Mouse (Mus musculus) liver, embryonic 12.5 days (tissue): ENCODE data around the gene Slc24a3. TPM values are rescaled to one million over a fixed set of nuclear protein-coding genes. Genes with fewer than 3 reads are reported as not detected.

ENCODE experiments used
- ATAC-seq: fragments of 200-750 bp; cut with Nextera tagmentation; 2 replicates; pipeline ENCODE4 v1.8.0; 2017; ENCODE audit warnings: moderate number of reproducible peaks, mild to moderate bottlenecking, moderate library complexity
- H3K27ac ChIP-seq: fragments of 300-500 bp; sonication (generic); 2 replicates; pipeline ENCODE4 v1.5.1; 2016; ENCODE audit warnings: mild to moderate bottlenecking
- H3K27me3 ChIP-seq: fragments of 300-500 bp; sonication (generic); replicated peaks from 2 replicates; pipeline ENCODE4 v1.6.1; 2016; ENCODE audit warnings: mild to moderate bottlenecking, moderate library complexity
- H3K36me3 ChIP-seq: fragments of 300-500 bp; sonication (generic); 2 replicates; pipeline ENCODE4 v1.6.1; 2016; ENCODE audit warnings: mild to moderate bottlenecking, moderate library complexity
- H3K4me1 ChIP-seq: fragments of 300-500 bp; sonication (generic); 2 replicates; pipeline ENCODE4 v1.6.1; 2016
- H3K4me2 ChIP-seq: fragments of 300-500 bp; sonication (generic); 2 replicates; pipeline ENCODE4 v1.6.1; 2016; ENCODE audit warnings: mild to moderate bottlenecking, moderate library complexity
- H3K4me3 ChIP-seq: fragments of 300-500 bp; sonication (generic); 2 replicates; pipeline ENCODE4 v1.5.1; 2016; ENCODE audit warnings: mild to moderate bottlenecking, moderate library complexity
- H3K9ac ChIP-seq: fragments of 300-500 bp; sonication (generic); 2 replicates; pipeline ENCODE4 v1.6.1; 2016; ENCODE audit warnings: mild to moderate bottlenecking, moderate library complexity
- H3K9me3 ChIP-seq: fragments of 300-500 bp; sonication (generic); replicated peaks from 2 replicates; pipeline ENCODE4 v1.6.1; 2016; ENCODE audit warnings: mild to moderate bottlenecking, moderate library complexity
- WGBS: fragments of 180-500 bp; shearing (Covaris S2); methylation state at CpG from one replicate; pipeline ENCODE4 v1.1.7; 2016; ENCODE audit not compliant: insufficient replicate concordance; 5-methylcytosine and 5-hydroxymethylcytosine counted together
- polyA plus RNA-seq: library from polyadenylated mRNA; unstranded; fragments of >200 nt; fragmentation: Nextera tagmentation; extraction: Ambion mirVana; gene quantifications from 2 replicates; pipeline ENCODE4 v1.2.1, GENCODE M21; 2016

The Slc24a3 gene
- polyA plus RNA-seq, 1 experiment from 2014 or later = 1.6 TPM

GRCm38 (mm10) chr2:145382908-145383770 lies 215.6 kb downstream of the Slc24a3 start:
- Histone ChIP-seq H3K27me3 (no peaks in the 10 kb centered on the region), H3K9ac (no peak overlapping the region), H3K4me1 (peaks cover 16% of the 10 kb centered on the region), H3K4me3 (no peak overlapping the region), H3K36me3 (no peaks in the 10 kb centered on the region), H3K4me2 (no peak overlapping the region), H3K27ac (no peak overlapping the region), H3K9me3 (no peaks in the 10 kb centered on the region)
- ATAC-seq = no peak
- WGBS = 78% methylated on average over 13 of the region's 13 CpGs

- Histone ChIP-seq H3K36me3 (no peaks in the 10 kb centered on the region), H3K27ac (no peak overlapping the region), H3K4me3 (no peak overlapping the region), H3K9me3 (no peaks in the 10 kb centered on the region), H3K4me2 (no peak overlapping the region), H3K9ac (no peak overlapping the region), H3K4me1 (peaks cover 16% of the 10 kb centered on the region), H3K27me3 (no peaks in the 10 kb centered on the region)
- 68% methylated on average over 2 of the region's 2 CpGs for WGBS
- ATAC-seq = no peak
Observed at GRCm38 (mm10) chr2:145384221-145384620, 216.7 kb downstream of the Slc24a3 start.

GRCm38 (mm10) chr2:145385220-145385619 lies 217.7 kb downstream of the Slc24a3 start:
- no peak overlapping the region for H3K9ac ChIP-seq
- H3K36me3 ChIP-seq = no peaks in the 10 kb centered on the region
- no peak overlapping the region for H3K4me2 ChIP-seq
- H3K4me1 ChIP-seq = peaks cover 16% of the 10 kb centered on the region
- no peak for ATAC-seq
- H3K27ac ChIP-seq = no peak overlapping the region
- 56% methylated on average over 3 of the region's 3 CpGs for WGBS
- H3K4me3 ChIP-seq = no peak overlapping the region
- H3K9me3 ChIP-seq = no peaks in the 10 kb centered on the region
- H3K27me3 ChIP-seq = no peaks in the 10 kb centered on the region

GRCm38 (mm10) chr2:145385773-145386172 lies 218.2 kb downstream of the Slc24a3 start:
- Histone ChIP-seq H3K4me2 (no peak overlapping the region), H3K9me3 (no peaks in the 10 kb centered on the region), H3K4me1 (peaks cover 15% of the 10 kb centered on the region), H3K4me3 (no peak overlapping the region), H3K27ac (no peak overlapping the region), H3K36me3 (no peaks in the 10 kb centered on the region), H3K9ac (no peak overlapping the region), H3K27me3 (no peaks in the 10 kb centered on the region)
- WGBS = 26% methylated on average over 1 of the region's 1 CpGs
- ATAC-seq = peak; percentile 67

- Histone ChIP-seq H3K4me1 (no peaks in the 10 kb centered on the region), H3K36me3 (no peaks in the 10 kb centered on the region), H3K27me3 (no peaks in the 10 kb centered on the region), H3K4me2 (no peak overlapping the region), H3K4me3 (no peak overlapping the region), H3K9ac (no peak overlapping the region), H3K27ac (no peak overlapping the region), H3K9me3 (no peaks in the 10 kb centered on the region)
- WGBS = 61% methylated on average over 3 of the region's 3 CpGs
- ATAC-seq = no peak
Observed at GRCm38 (mm10) chr2:145395804-145396203, 228.2 kb downstream of the Slc24a3 start.

- no peak overlapping the region for H3K27ac ChIP-seq
- H3K9ac ChIP-seq = no peak overlapping the region
- no peak for ATAC-seq
- WGBS = 55% methylated on average over 7 of the region's 7 CpGs
- H3K27me3 ChIP-seq = no peaks in the 10 kb centered on the region
- no peaks in the 10 kb centered on the region for H3K9me3 ChIP-seq
- H3K4me2 ChIP-seq = no peak overlapping the region
- no peak overlapping the region for H3K4me3 ChIP-seq
- H3K4me1 ChIP-seq = no peaks in the 10 kb centered on the region
- H3K36me3 ChIP-seq = no peaks in the 10 kb centered on the region
Observed at GRCm38 (mm10) chr2:145396579-145396978, 229.0 kb downstream of the Slc24a3 start.

GRCm38 (mm10) chr2:145397456-145398206 lies 230.1 kb downstream of the Slc24a3 start:
- H3K27me3 ChIP-seq = no peaks in the 10 kb centered on the region

GRCm38 (mm10) chr2:145401240-145401805 lies 233.8 kb downstream of the Slc24a3 start:
- no peak overlapping the region for H3K27ac ChIP-seq
- WGBS = 55% methylated on average over 6 of the region's 6 CpGs
- no peaks in the 10 kb centered on the region for H3K27me3 ChIP-seq
- H3K9me3 ChIP-seq = no peaks in the 10 kb centered on the region
- no peak overlapping the region for H3K9ac ChIP-seq
- no peak overlapping the region for H3K4me2 ChIP-seq
- ATAC-seq = no peak
- H3K4me3 ChIP-seq = no peak overlapping the region
- no peaks in the 10 kb centered on the region for H3K4me1 ChIP-seq
- H3K36me3 ChIP-seq = no peaks in the 10 kb centered on the region

More at GRCm38 (mm10) chr2:145397456-145398206, 230.1 kb downstream of the Slc24a3 start:
- H3K36me3 ChIP-seq = no peaks in the 10 kb centered on the region
- no peak overlapping the region for H3K4me2 ChIP-seq
- no peak overlapping the region for H3K9ac ChIP-seq
- no peaks in the 10 kb centered on the region for H3K4me1 ChIP-seq
- H3K9me3 ChIP-seq = no peaks in the 10 kb centered on the region
- 71% methylated on average over 10 of the region's 10 CpGs for WGBS
- no peak overlapping the region for H3K4me3 ChIP-seq
- no peak for ATAC-seq
- no peak overlapping the region for H3K27ac ChIP-seq

GRCm38 (mm10) chr2:145401996-145402395 lies 234.4 kb downstream of the Slc24a3 start:
- no peaks in the 10 kb centered on the region for H3K36me3 ChIP-seq
- no peak for ATAC-seq
- WGBS = 64% methylated on average over 2 of the region's 2 CpGs
- no peaks in the 10 kb centered on the region for H3K4me1 ChIP-seq
- no peak overlapping the region for H3K4me2 ChIP-seq
- no peak overlapping the region for H3K27ac ChIP-seq
- H3K9ac ChIP-seq = no peak overlapping the region
- no peaks in the 10 kb centered on the region for H3K9me3 ChIP-seq
- H3K27me3 ChIP-seq = no peaks in the 10 kb centered on the region
- H3K4me3 ChIP-seq = no peak overlapping the region

- Histone ChIP-seq H3K27me3 (no peaks in the 10 kb centered on the region), H3K9me3 (no peaks in the 10 kb centered on the region), H3K4me2 (no peak overlapping the region), H3K27ac (no peak overlapping the region), H3K9ac (no peak overlapping the region), H3K4me3 (no peak overlapping the region), H3K36me3 (no peaks in the 10 kb centered on the region), H3K4me1 (no peaks in the 10 kb centered on the region)
- 72% methylated on average over 11 of the region's 11 CpGs for WGBS
- no peak for ATAC-seq
Observed at GRCm38 (mm10) chr2:145404818-145405531, 237.4 kb downstream of the Slc24a3 start.

GRCm38 (mm10) chr2:145405746-145406145 lies 238.2 kb downstream of the Slc24a3 start:
- H3K36me3 ChIP-seq = no peaks in the 10 kb centered on the region
- H3K4me3 ChIP-seq = no peak overlapping the region
- no peaks in the 10 kb centered on the region for H3K9me3 ChIP-seq
- no peaks in the 10 kb centered on the region for H3K4me1 ChIP-seq
- no peak overlapping the region for H3K27ac ChIP-seq
- no peak overlapping the region for H3K9ac ChIP-seq
- no peak for ATAC-seq
- 50% methylated on average over 4 of the region's 4 CpGs for WGBS
- no peaks in the 10 kb centered on the region for H3K27me3 ChIP-seq
- no peak overlapping the region for H3K4me2 ChIP-seq
